Mouse (Mus musculus) macrophage (primary cell): ENCODE results near the gene Ago3. TPM values are rescaled to one million over a fixed set of nuclear protein-coding genes. Genes with fewer than 3 reads are reported as not detected.

Experiments
- H3K27ac ChIP-seq: fragments of 350-480 bp; formaldehyde crosslinking; 2 replicates; pipeline ENCODE4 v1.9.0; 2021
- H3K36me3 ChIP-seq: fragments of 350-480 bp; formaldehyde crosslinking; 2 replicates; pipeline ENCODE4 v1.9.0; 2021; ENCODE audit errors: inconsistent target
- H3K4me3 ChIP-seq: fragments of 350-480 bp; formaldehyde crosslinking; 2 replicates; pipeline ENCODE4 v1.9.0; 2021; ENCODE audit errors: inconsistent target
- H3K79me2 ChIP-seq: fragments of 350-480 bp; formaldehyde crosslinking; 2 replicates; pipeline ENCODE4 v1.9.0; 2021; ENCODE audit errors: inconsistent target
- WGBS: methylation state at CpG from one replicate; pipeline ENCODE4 v1.1.7; 2026; ENCODE audit warnings: inconsistent platforms; ENCODE audit not compliant: missing documents; 5-methylcytosine and 5-hydroxymethylcytosine counted together
- polyA plus RNA-seq: library from polyadenylated mRNA; stranded (reverse); fragments of 250-400 nt; gene quantifications from 3 replicates; pipeline ENCODE4 v1.2.4, GENCODE M21; 2018; ENCODE audit warnings: inconsistent platforms

Ago3 gene
- polyA plus RNA-seq, 1 experiment from 2014 or later, result 9.3 TPM

- WGBS, result 74% methylated on average over 6 of the region's 7 CpGs
- Histone ChIP-seq H3K4me3 (no peak overlapping the region), H3K27ac (no peak overlapping the region), H3K36me3 (peaks cover under 1% of the 10 kb centered on the region; the same call in 1 of the 2 replicates), H3K79me2 (no peaks in the 10 kb centered on the region)
These were observed 119.0 kb downstream of the Ago3 start for GRCm38 (mm10) chr4:126310344-126310743.

- WGBS, result 0% methylated on average over 7 of the region's 7 CpGs
- H3K36me3 ChIP-seq, result no peaks in the 10 kb centered on the region
- H3K27ac ChIP-seq, result no peak overlapping the region
- H3K79me2 ChIP-seq, result no peaks in the 10 kb centered on the region
- no peak overlapping the region for H3K4me3 ChIP-seq
These were observed 119.4 kb downstream of the Ago3 start for GRCm38 (mm10) chr4:126309922-126310309.

- no peak overlapping the region for H3K4me3 ChIP-seq
- WGBS, result 21% methylated on average over 20 of the region's 20 CpGs
- H3K79me2 ChIP-seq, result no peaks in the 10 kb centered on the region
- no peaks in the 10 kb centered on the region for H3K36me3 ChIP-seq
- H3K27ac ChIP-seq, result no peak overlapping the region
These were observed 120.0 kb downstream of the Ago3 start for GRCm38 (mm10) chr4:126309211-126309921.

- Histone ChIP-seq H3K79me2 (no peaks in the 10 kb centered on the region), H3K27ac (no peak overlapping the region), H3K36me3 (no peaks in the 10 kb centered on the region), H3K4me3 (no peak overlapping the region)
- 32% methylated on average over 2 of the region's 2 CpGs for WGBS
These were observed 122.5 kb downstream of the Ago3 start for GRCm38 (mm10) chr4:126306827-126307226.

GRCm38 (mm10) chr4:126306058-126306457, 123.3 kb downstream of the Ago3 start:
- Histone ChIP-seq H3K27ac (no peak overlapping the region), H3K36me3 (no peaks in the 10 kb centered on the region)
- 95% methylated on average over 5 of the region's 6 CpGs for WGBS

GRCm38 (mm10) chr4:126305428-126305827, 123.9 kb downstream of the Ago3 start:
- H3K36me3 ChIP-seq, result no peaks in the 10 kb centered on the region
- no peak overlapping the region for H3K4me3 ChIP-seq
- H3K27ac ChIP-seq, result no peak overlapping the region
- H3K79me2 ChIP-seq, result no peaks in the 10 kb centered on the region
- WGBS, result 63% methylated on average over 1 of the region's 1 CpGs

More at GRCm38 (mm10) chr4:126306058-126306457, 123.3 kb downstream of the Ago3 start:
- Histone ChIP-seq H3K79me2 (no peaks in the 10 kb centered on the region), H3K4me3 (no peak overlapping the region)

- WGBS, result 67% methylated on average over 4 of the region's 4 CpGs
- Histone ChIP-seq H3K27ac (no peak overlapping the region), H3K4me3 (no peak overlapping the region), H3K79me2 (no peaks in the 10 kb centered on the region), H3K36me3 (no peaks in the 10 kb centered on the region)
These were observed 125.5 kb downstream of the Ago3 start for GRCm38 (mm10) chr4:126303877-126304276.

- H3K27ac ChIP-seq, result no peak overlapping the region
- H3K36me3 ChIP-seq, result no peaks in the 10 kb centered on the region
- H3K79me2 ChIP-seq, result no peaks in the 10 kb centered on the region
- WGBS, result 23% methylated on average over 25 of the region's 27 CpGs
- H3K4me3 ChIP-seq, result no peak overlapping the region
These were observed 127.6 kb downstream of the Ago3 start for GRCm38 (mm10) chr4:126301584-126302309.

GRCm38 (mm10) chr4:126300916-126301583, 128.3 kb downstream of the Ago3 start:
- WGBS, result under 1% methylated on average over 45 of the region's 50 CpGs
- Histone ChIP-seq H3K27ac (no peak overlapping the region), H3K79me2 (no peaks in the 10 kb centered on the region), H3K36me3 (no peaks in the 10 kb centered on the region), H3K4me3 (no peak overlapping the region)

GRCm38 (mm10) chr4:126296617-126297101, 132.7 kb downstream of the Ago3 start:
- 3% methylated on average over 34 of the region's 34 CpGs for WGBS
- no peak overlapping the region for H3K27ac ChIP-seq
- H3K4me3 ChIP-seq, result no peak overlapping the region
- H3K79me2 ChIP-seq, result no peaks in the 10 kb centered on the region
- no peaks in the 10 kb centered on the region for H3K36me3 ChIP-seq

- Histone ChIP-seq H3K36me3 (no peaks in the 10 kb centered on the region), H3K79me2 (no peaks in the 10 kb centered on the region), H3K27ac (no peak overlapping the region), H3K4me3 (no peak overlapping the region)
- WGBS, result 51% methylated on average over 4 of the region's 4 CpGs
These were observed 133.4 kb downstream of the Ago3 start for GRCm38 (mm10) chr4:126295937-126296336.

GRCm38 (mm10) chr4:126295152-126295551, 134.2 kb downstream of the Ago3 start:
- no peak overlapping the region for H3K27ac ChIP-seq
- no peaks in the 10 kb centered on the region for H3K36me3 ChIP-seq
- no peak overlapping the region for H3K4me3 ChIP-seq
- 94% methylated on average over 6 of the region's 6 CpGs for WGBS
- no peaks in the 10 kb centered on the region for H3K79me2 ChIP-seq

- 87% methylated on average over 13 of the region's 13 CpGs for WGBS
- Histone ChIP-seq H3K27ac (no peak overlapping the region), H3K79me2 (no peaks in the 10 kb centered on the region), H3K4me3 (no peak overlapping the region), H3K36me3 (no peaks in the 10 kb centered on the region)
These were observed 138.2 kb downstream of the Ago3 start for GRCm38 (mm10) chr4:126291196-126291595.

GRCm38 (mm10) chr4:126290314-126290713, 139.0 kb downstream of the Ago3 start:
- Histone ChIP-seq H3K36me3 (no peaks in the 10 kb centered on the region), H3K4me3 (no peak overlapping the region), H3K27ac (no peak overlapping the region), H3K79me2 (no peaks in the 10 kb centered on the region)
- WGBS, result 86% methylated on average over 8 of the region's 8 CpGs
